9 mouse cellular contexts compared by ENCODE assay signal in the genomic region with DNA sequence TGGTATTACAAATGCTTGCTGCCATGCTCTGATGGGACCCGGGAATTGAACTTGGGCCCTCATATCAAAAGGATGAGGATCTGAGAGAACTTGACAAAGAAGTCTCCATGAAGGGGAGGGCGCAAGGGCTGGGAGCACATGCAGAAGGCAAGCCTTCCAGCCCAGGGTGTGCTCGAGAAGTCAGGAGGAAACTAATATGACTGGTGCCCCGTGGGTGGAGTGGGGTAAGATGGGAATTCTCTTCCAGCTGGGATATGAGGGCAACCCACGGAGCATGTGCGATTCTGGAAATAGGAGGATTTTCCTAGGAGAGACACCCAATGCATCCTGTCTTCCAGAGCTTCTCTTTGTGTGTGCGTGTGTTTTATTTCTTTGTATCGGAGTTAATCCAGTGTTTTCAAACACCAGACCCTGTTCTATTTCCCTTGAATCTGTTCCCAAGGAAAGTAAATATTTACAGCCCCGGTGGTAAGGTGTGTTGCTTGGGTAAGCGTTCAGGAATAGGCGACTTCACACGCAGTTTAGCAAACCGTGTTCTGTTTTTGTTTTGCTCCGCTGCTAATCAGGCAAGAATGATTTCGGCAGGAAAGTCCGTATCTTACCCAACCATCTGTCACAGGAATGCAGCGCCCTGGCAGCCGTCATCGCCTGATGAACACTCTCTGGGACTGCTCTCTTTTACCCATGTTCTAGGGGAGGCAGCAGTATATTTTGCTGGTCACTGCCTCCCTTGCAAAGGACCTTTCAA. TPM values are rescaled to one million over a fixed set of nuclear protein-coding genes. Genes with fewer than 3 reads are reported as not detected.
DNase-seq lines count a peak whose midpoint lies in the region; ATAC-seq and TF ChIP-seq lines count a peak whose summit lies in the region.
"Had no signal": no experiment of that assay in that cellular context is flagged by ENCODE, and none has a peak within 500 bp of the region (broad histone marks: within the 10 kb centered on the region; RNA-seq: fewer than 3 reads in every experiment).

No protein-coding gene starts in this region.

- no peak for TF ChIP-seq CTCF in embryonic fibroblast, embryonic 13.5 days (IDR thresholded peaks at IDR 0.05; ENCODE audit: borderline replicate concordance, insufficient read depth, low read length)

- peak overlapping the region; percentile 67 for H3K4me2 ChIP-seq in liver, embryonic 13.5 days

- peak overlapping the region; percentile 86 for H3K27ac ChIP-seq in embryonic fibroblast, embryonic 13.5 days (ENCODE audit: insufficient read depth, low read length)
- H3K27ac ChIP-seq in liver, embryonic 13.5 days, result peak overlapping the region; percentile 96
- H3K27ac ChIP-seq: macrophage had no signal

- H3K9me3 ChIP-seq in liver, embryonic 13.5 days (replicated peaks), result no peaks in the 10 kb centered on the region

- H3K4me1 ChIP-seq in embryonic fibroblast, embryonic 13.5 days (ENCODE audit: control insufficient read depth, insufficient read depth, low read length), result peaks cover 31% of the 10 kb centered on the region
- peaks cover 42% of the 10 kb centered on the region for H3K4me1 ChIP-seq in liver, embryonic 13.5 days (replicated peaks)

- H3K36me3 ChIP-seq in liver, embryonic 13.5 days, result no peaks in the 10 kb centered on the region

- TF ChIP-seq POLR2A in embryonic fibroblast, embryonic 13.5 days (IDR thresholded peaks at IDR 0.05; ENCODE audit: low read depth, low read length), result no peak

- 22% methylated on average over 19 of the region's 19 CpGs for WGBS in liver, embryonic 13.5 days (ENCODE audit: insufficient replicate concordance)

- DNase-seq in urinary bladder, postnatal 14 days (ENCODE audit: low spot score), result peak; percentile 31
- no peak for DNase-seq in urinary bladder, postnatal 10 days (ENCODE audit: low spot score)
- DNase-seq in kidney, adult 11 months, result peak; percentile 40
- peak; percentile 79 for DNase-seq in liver, embryonic 13.5 days
- peak; percentile 36 for DNase-seq in retina, embryonic 14.5 days (ENCODE audit: low spot score)
- no peak for DNase-seq in ovary, postnatal 14 days (ENCODE audit: low spot score)
- DNase-seq in frontal cortex, postnatal 25 days (ENCODE audit: low spot score in 2 of 2), result no peak

- ATAC-seq in liver, embryonic 13.5 days (ENCODE audit: low read depth), result peak; percentile 95

- H3K9ac ChIP-seq in liver, embryonic 13.5 days, result peak overlapping the region; percentile 71

- no peaks in the 10 kb centered on the region for H3K27me3 ChIP-seq in liver, embryonic 13.5 days

- no peak overlapping the region for H3K4me3 ChIP-seq in embryonic fibroblast, embryonic 13.5 days (ENCODE audit: insufficient read depth, low read length)
- H3K4me3 ChIP-seq in liver, embryonic 13.5 days (replicated peaks), result peak overlapping the region; percentile 27

RNA-seq across cellular contexts. Expression of a gene that starts 28.4 kb away (rescaled TPM):
- 57.3 and 64.4 TPM in 2 replicates for polyA plus RNA-seq in embryonic fibroblast, embryonic 13.5 days (2011; ENCODE audit: insufficient read length, low read depth, missing spikeins)
- polyA plus RNA-seq in liver, embryonic 13.5 days (2015; fragmentation: Nextera tagmentation; extraction: Ambion mirVana), result 0.41 and 0.44 TPM in 2 replicates

Comparison
In these comparisons a context has a peak if more than half of its experiments do, and no peak if none do; other contexts are left out.
1. DNase-seq: peak in urinary bladder, postnatal 14 days (single experiment), kidney, adult 11 months (single experiment), liver, embryonic 13.5 days (single experiment) and retina, embryonic 14.5 days (single experiment); none in urinary bladder, postnatal 10 days (single experiment), ovary, postnatal 14 days (single experiment) and frontal cortex, postnatal 25 days (0 of 2).
2. RNA of a gene that starts 28.4 kb away (polyA plus RNA-seq): 57.3 to 64.4 TPM in embryonic fibroblast, embryonic 13.5 days; 0.41 to 0.44 TPM in liver, embryonic 13.5 days; every median in the first group is over 10 times any median in the second.